Mouse (Mus musculus): ENCODE measurements around the gene Fam118a. TPM values are rescaled to one million over a fixed set of nuclear protein-coding genes. Genes with fewer than 3 reads are reported as not detected.
"Not testable (repeated sequence)": the region's sequence is repeated elsewhere in the genome, so short reads cannot be mapped to it uniquely, and the experiment has no call there.

Fam118a gene
- total RNA-seq (2021) = 10 to 100 TPM; 27.2 to 28.3 TPM
- long read RNA-seq, transcript Fam118a-201 (9 exons, 2,518 nt) = major isoform, 13 of 24 reads
- long read RNA-seq, partial matches to known transcripts = 1 of 24 reads
- long read RNA-seq, other reads (novel, unspliced or antisense) = 8 of 24 reads

- not testable (repeated sequence) for DNase-seq (ENCODE audit: low spot score in 2 of 2)
Measured at GRCm38 (mm10) chr15:85028648-85029047, at the start of gene Fam118a. TSS of gene Fam118a (plus strand) at chr15:85028948.

- DNase-seq (ENCODE audit: low spot score in 2 of 2) = no peak
Measured at GRCm38 (mm10) chr15:84981609-84982313, 47.0 kb upstream of the Fam118a start.

DNA sequence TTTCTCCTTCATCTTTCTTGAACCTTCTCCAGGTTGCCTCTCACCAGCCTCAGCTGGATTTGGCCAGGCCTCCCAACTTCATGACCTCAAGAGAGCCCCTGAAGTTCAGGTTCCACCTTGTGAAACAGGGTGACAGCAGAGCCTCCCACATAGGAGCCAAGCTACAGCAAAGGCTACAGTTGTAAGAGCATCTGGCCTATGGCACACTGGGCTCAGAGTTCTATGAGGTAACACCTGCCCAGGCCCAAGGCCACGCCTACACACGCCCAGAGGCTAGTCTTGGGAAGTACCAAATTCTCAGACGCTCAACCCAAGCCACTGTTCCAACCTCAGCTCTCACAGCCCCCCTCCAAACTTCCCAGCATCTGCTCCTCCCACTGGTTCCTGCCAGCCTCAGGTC lies 45.9 kb upstream of the Fam118a start:
- DNase-seq (ENCODE audit: low spot score in 2 of 2) = no peak

DNA sequence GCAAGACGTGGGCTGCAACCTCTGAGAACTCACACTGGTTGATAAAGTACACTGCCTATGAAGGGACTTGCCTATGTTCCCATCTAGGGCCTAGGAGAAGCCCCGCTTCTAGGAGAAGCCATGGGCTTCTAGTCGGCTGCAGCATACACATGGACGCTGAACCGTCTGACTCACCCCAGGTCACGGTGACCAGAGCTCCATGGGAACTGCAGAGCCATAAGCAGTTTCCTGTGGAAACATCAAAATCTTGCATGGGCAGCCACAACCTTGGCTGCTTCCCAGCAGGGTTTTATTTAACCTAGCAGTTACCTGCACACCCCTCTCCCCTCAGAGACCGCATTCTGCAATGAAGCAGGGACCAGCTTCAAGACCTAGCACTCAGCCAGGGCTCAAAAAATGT lies 45.0 kb upstream of the Fam118a start:
- no peak for DNase-seq (ENCODE audit: low spot score in 2 of 2)

DNA sequence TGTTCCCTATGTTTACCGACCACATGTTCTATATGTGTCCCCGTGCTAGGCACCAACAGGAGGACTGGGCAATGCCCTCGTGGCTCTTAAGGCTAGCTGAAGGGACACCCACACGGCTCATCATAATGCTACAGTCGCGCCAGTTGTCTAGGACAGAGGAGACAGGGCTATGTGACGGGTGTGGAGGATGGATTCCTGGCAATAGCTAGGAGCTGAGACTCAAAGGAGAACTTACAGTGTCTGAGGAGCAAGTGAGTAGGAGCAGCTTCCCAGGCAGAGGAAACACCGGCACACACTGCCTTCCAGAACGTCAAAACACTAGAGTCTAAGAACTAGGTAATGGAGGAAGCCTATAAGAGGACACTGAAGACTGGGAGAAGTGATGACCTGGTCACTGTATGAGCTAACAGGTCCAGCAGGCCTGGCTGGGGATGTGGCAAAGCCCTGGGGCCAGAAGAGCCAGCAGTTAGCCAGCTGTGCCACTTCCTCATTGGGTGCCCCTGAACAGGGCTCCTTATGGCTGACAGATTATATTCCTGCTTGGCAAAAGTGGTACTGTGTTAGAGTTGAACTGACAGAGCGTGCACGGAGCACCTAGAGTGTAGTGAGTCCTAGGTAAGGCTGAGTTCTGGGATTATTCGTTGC lies 43.1 kb upstream of the Fam118a start:
- no peak for DNase-seq (ENCODE audit: low spot score in 2 of 2)

- DNase-seq (ENCODE audit: low spot score in 2 of 2) = no peak
Measured at GRCm38 (mm10) chr15:84986171-84987019, 42.4 kb upstream of the Fam118a start.

GRCm38 (mm10) chr15:84987020-84987815 lies 41.5 kb upstream of the Fam118a start:
- DNase-seq (ENCODE audit: low spot score in 2 of 2) = peak in 1 of 2 experiments; percentile 57

GRCm38 (mm10) chr15:84987874-84988825 lies 40.6 kb upstream of the Fam118a start, which contains the start of gene 5031439G07Rik:
TSS of gene 5031439G07Rik (minus strand) at chr15:84988551.
- peak; percentile 81 to 86 for DNase-seq (ENCODE audit: low spot score in 2 of 2)

- DNase-seq (ENCODE audit: low spot score in 2 of 2) = no peak
Measured at GRCm38 (mm10) chr15:84989098-84989497, 39.6 kb upstream of the Fam118a start.

GRCm38 (mm10) chr15:84989771-84990170 lies 39.0 kb upstream of the Fam118a start:
- no peak for DNase-seq (ENCODE audit: low spot score in 2 of 2)

DNA sequence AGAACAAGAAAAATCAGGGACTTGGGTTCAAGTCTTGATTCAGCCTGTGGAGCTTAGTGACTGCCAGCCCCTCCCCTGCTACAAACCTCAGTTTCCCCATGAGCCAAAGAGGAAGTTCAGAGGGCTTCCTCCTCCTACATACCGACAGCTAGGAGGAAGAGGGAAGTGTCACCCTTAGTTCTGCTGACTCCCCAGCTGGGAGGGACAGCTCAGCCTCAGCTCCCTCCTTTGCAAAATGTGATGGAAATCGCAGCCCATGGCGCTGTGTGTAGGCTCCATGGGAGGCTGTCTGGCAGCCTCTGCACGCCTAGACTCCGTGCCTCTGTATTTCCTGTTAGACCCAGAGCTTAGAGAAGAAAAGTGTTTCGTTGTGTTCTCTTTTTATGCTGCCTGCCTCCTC lies 34.2 kb upstream of the Fam118a start:
- DNase-seq (ENCODE audit: low spot score in 2 of 2) = no peak

DNA sequence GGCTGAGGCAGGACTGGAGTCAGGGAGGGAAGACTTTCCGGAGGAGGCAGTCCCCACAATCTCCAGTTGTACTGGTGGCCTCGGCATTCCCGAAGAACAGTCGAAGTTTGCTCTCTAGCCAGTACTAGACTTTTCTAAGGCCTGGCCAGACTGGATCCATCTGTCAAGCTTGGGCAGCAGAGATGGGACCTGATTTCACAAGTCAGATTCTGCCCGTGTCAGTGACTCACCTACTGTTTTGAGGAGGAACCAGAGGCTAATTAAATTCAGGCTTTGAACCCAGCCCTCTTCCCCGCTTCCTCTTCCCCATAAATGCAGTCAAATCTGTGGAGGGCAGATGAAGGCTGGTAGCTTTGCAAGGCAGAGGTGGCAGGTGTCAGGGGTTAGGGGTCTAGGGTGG lies 33.7 kb upstream of the Fam118a start:
- no peak for DNase-seq (ENCODE audit: low spot score in 2 of 2)

DNA sequence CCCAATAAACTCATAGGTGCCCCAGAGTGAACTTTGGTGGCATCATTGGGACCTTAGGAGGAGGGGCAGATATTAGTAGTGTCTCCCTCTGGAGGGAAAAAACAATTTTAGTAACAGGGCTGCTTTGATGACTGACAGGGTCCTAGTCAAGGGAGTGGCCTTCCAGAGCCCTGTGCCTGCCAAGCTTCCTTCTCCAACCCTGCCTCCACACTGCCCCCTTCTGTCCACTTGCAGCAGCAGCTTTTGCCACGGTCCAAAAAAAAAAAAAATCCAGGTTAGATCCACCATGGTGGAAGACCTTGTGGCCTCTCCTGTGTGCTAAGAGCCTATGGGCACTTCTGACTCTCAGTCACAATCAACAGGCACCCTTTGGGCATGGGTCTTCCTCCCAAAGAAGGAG lies 32.8 kb upstream of the Fam118a start:
- peak; percentile 73 to 74 for DNase-seq (ENCODE audit: low spot score in 2 of 2)

DNA sequence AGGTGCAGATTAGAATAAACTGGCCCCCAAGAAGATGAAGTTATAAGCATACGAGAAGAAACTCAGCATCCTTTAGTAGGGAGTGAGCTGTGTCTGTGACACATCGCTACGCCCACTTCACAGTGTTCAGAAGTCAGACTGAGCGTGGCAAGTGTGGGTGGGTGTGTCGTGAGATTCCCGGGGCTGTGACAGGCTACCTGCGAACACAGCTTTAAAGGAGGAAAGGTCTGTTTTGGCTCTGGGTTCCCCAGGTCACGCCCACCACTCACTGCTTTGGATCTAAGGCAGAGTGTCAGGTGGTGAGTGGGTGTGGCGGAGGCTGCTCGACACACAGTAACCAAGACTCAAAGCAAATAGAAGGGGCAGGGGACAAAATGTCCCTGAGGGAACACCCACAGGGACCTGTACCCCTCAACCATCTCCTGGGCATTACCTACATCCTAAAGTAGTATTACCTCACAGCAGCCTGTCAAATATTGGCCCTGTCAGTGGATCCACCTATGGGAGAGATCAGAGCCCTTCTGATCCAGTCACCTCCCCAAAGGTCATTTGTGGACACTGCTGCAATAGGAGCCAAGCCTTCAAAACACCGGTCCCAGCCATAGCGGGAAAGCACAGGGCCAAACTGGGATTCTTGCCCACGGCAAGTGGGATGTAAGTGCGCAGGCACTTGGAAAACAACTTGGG lies 30.8 kb upstream of the Fam118a start:
- no peak for DNase-seq (ENCODE audit: low spot score in 2 of 2)

DNA sequence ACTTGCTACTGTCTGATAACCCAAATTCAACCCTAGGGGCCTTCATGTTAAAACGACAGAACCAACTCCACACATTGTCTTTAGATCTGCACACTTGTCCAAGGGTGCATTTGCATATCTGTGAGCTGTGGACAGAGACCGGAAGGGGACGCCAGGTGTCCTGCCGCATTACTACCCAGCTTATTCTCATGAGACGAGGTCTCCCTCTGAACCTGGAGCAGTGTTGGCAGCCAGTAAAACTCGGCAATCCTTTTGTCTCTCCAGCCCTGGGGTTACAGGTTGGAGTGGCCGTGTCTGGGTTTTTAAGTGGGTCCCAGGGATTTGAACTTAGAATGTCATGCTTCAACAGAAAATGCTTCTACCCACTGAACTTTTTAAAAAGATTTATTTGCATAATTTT lies 28.8 kb upstream of the Fam118a start:
- DNase-seq (ENCODE audit: low spot score in 2 of 2) = no peak

GRCm38 (mm10) chr15:85000984-85001982 lies 27.5 kb upstream of the Fam118a start:
- peak; percentile 78 to 88 for DNase-seq (ENCODE audit: low spot score in 2 of 2)

DNA sequence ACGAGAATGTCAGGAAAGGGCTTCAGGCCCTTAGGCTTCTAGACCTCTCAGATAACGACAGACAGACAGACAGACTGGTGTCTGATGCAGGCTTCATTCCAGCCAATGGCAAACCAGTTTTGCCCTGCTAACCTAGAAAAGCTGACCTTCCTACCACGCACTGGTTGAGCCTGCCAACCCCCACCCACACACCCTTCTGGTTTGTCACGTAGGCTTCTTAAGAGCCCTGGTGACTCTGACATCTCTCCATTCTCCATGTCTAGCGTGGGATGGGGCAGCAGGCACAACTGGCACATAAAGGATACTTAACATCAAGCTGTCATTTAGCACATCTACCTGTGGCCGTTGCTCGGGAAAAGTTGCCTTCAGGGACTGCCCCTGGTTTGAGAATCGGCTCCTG lies 19.1 kb upstream of the Fam118a start:
- DNase-seq (ENCODE audit: low spot score in 2 of 2) = no peak

Measured in layer of hippocampus, postnatal 10 days (tissue).